Mouse (Mus musculus): ENCODE measurements around the gene Snx3.

The Snx3 gene

GRCm38 (mm10) chr10:42579475-42580130 is 77.8 kb downstream of the Snx3 start:
- DNase-seq: no peak

GRCm38 (mm10) chr10:42580131-42580950 is 78.5 kb downstream of the Snx3 start:
- DNase-seq: no peak

- no peak for DNase-seq
Observed at GRCm38 (mm10) chr10:42580951-42581277, 79.1 kb downstream of the Snx3 start.

DNA sequence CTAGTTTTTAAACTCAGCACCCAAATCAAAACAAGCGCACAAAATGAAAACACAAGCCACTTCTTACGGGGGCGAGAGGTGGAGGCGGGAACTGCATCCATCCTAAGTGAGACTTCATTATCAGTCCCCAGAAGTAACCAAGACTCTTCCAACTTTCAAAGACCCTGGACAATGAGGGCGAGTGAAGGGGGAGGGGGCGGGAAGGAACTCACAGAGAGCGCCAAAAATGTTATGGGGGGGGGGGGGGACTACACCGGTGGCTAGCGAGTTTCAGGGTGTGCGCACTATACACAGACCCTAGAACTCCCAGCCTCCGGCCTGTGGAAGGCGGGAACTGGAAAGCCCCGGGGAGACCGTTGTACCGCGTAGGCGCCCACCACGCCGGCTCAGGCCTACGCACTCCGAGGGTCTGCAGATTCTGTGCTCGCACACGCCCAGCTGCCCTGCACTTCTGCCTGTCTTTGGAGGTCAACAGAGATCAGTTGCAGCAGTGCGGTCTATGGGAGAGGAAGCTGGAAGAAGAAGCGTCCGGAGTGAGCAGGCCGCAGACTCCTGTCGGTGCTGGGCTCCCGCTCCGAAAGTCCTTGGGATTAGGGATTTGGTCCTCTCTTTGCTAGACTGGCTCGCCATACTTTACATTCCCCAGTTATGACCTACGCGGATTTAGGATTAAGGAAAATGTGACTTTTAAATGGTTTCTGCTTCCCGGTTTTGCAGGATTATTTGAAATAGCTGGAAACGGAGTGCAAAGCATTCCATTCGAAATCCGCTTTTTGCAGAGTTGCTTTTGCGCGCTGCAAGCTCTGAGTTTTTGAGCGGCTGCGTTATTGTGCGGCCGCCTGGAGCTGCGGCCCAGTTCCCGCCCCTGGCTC is 80.1 kb downstream of the Snx3 start:
- DNase-seq: no peak

DNA sequence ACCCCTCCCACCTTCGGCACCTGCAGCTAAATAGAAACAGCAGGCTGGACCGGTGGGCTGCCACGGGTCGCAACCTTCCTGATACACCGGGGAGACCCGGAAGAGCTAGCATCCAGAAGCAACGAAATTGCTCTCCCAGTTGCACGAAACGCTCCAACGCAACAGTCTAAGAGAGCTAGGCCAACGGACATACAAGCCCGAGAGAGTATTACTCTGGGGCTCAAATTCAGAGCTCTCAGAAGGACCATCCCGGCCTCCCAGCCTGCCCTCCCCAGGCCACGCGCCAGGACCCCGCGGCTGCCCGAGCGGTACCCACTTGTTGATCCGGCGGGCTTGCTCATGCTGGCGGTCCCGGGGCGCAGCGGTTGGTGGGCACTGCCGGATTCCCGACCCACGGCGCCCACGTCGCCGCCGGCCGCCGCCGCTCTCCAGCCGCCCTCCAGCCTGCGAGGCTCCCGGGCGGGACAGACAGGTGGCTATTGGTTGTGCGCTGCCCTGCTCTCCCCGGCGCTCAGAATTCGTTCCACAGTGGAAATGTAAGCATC is 80.8 kb downstream of the Snx3 start:
- no peak for DNase-seq

DNA sequence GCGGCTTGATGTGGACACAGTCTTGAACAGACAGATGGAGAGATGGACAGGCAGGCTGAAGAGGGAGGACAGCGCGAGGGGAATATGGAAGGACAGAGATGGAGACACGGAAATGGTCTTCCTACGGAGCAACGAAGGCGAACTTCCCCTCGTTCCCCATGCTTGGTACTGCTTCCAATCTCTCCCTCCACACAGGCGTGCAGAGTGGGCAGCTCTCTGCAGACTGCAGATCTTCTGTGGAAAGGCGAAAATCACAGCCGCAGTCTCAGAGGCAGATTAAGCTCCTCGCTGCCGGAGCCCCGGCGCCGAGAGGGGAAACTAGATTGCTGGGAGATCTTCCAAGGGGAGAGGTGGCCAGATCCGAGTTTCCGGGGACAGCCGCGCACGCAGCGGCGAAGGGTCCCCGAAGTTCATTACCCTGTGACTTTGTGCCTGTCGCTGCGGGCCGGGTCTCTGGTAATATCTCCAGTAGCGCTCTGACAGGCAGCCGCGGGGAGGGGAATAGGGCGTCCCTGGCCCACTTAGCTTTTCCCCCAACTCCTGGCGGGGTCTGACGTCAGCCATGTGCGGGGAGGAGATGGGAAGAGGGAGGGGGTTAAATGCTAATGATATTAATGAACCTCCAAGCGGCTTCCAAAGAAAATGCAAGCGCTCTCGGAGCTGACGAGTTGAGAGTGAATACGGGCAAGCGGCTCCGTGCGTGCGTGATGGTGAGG is 81.5 kb downstream of the Snx3 start, which contains the start of the genes Nr2e1 and Ostm1:
Nr2e1 (minus strand) TSS at position 476 of the 716 bp plus-strand sequence.
Ostm1 (plus strand) TSS at position 666 of the 716 bp plus-strand sequence.
- DNase-seq: no peak

GRCm38 (mm10) chr10:42583902-42584435 is 82.1 kb downstream of the Snx3 start:
- no peak for DNase-seq

DNA sequence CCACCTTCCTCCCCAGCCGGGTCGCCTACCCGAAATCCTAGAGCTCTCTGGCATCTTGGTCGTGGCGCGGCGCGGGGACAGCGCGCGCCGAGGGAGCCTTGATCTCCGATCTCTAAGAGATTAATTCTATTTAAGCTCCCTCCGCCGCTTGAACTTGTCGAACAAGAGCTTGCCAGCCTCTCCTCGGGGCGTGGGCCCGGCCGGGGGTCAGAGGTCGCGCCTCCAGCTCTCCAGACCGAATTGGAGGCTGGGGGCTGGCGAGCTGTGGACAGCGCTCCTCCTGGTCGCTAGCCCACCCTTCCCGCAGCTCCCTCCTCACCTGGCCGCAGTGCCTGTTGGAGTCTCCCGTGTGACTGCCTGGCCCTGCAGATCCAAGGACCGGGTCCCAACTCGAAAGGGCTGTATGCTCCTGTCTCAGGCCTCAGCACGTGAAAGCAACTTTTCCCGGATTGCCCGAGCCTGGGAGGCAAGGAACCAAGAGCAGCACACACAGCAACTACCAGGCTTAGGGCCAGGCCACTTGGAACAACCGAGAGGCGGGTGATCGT is 82.7 kb downstream of the Snx3 start:
- DNase-seq: no peak

Measured in cerebellum, adult 11-12 months (tissue).